Mouse (Mus musculus) E14TG2a.4 (cell line): Measurements from ENCODE around the gene Mvk.

Source experiments
- H3K27me3 ChIP-seq: 2 replicates; pipeline ENCODE4 v1.6.1; 2014; ENCODE audit warnings: low read length, control low read depth; ENCODE audit not compliant: insufficient read depth
- H3K36me3 ChIP-seq: 2 replicates; pipeline ENCODE4 v1.6.1; 2014; ENCODE audit warnings: low read length, control low read depth; ENCODE audit not compliant: insufficient read depth
- H3K4me1 ChIP-seq: replicated peaks from 2 replicates; pipeline ENCODE4 v1.6.1; 2014; ENCODE audit warnings: low read depth, low read length, control low read depth
- H3K4me3 ChIP-seq: replicated peaks from 2 replicates; pipeline ENCODE4 v1.5.1; 2014; ENCODE audit warnings: mild to moderate bottlenecking, low read length
- H3K9me3 ChIP-seq: 2 replicates; pipeline ENCODE4 v1.6.1; 2014; ENCODE audit warnings: low read length, control low read depth
- CTCF ChIP-seq: conservative IDR thresholded peaks from 2 replicates; pipeline ENCODE4 v1.5.1; 2014; ENCODE audit warnings: low read length
- NANOG ChIP-seq: IDR thresholded peaks from 2 replicates; pipeline ENCODE4 v1.6.1; 2014; ENCODE audit warnings: borderline replicate concordance, low read length, mixed read lengths
- POU5F1 ChIP-seq: IDR thresholded peaks from 2 replicates; pipeline ENCODE4 v1.6.1; 2014; ENCODE audit warnings: low read length, borderline replicate concordance

Gene Mvk

GRCm38 (mm10) chr5:114434359-114434758, 9.7 kb upstream of the Mvk start:
- H3K36me3 ChIP-seq = peaks cover 75% of the 10 kb centered on the region

GRCm38 (mm10) chr5:114435588-114435987, 8.5 kb upstream of the Mvk start:
- Histone ChIP-seq H3K36me3 (peaks cover 72% of the 10 kb centered on the region), H3K27me3 (no peaks in the 10 kb centered on the region), H3K4me3 (no peak overlapping the region), H3K4me1 (peaks cover 34% of the 10 kb centered on the region), H3K9me3 (no peaks in the 10 kb centered on the region)
- TF ChIP-seq POU5F1 (no peak), NANOG (no peak), CTCF (no peak)

More at GRCm38 (mm10) chr5:114434359-114434758, 9.7 kb upstream of the Mvk start:
- Histone ChIP-seq H3K27me3 (no peaks in the 10 kb centered on the region), H3K9me3 (no peaks in the 10 kb centered on the region), H3K4me3 (no peak overlapping the region), H3K4me1 (peaks cover 34% of the 10 kb centered on the region)
- no peak for TF ChIP-seq NANOG
- TF ChIP-seq POU5F1 = no peak
- no peak for TF ChIP-seq CTCF

- H3K4me3 ChIP-seq = peak overlapping the region; percentile 95
- no peaks in the 10 kb centered on the region for H3K27me3 ChIP-seq
- no peaks in the 10 kb centered on the region for H3K9me3 ChIP-seq
- H3K4me1 ChIP-seq = peaks cover 31% of the 10 kb centered on the region
- TF ChIP-seq NANOG (no peak), POU5F1 (no peak), CTCF (no peak)
- H3K36me3 ChIP-seq = peaks cover 40% of the 10 kb centered on the region
Measured at GRCm38 (mm10) chr5:114444368-114444692, 261 bp downstream of the Mvk start.

- no peak overlapping the region for H3K4me3 ChIP-seq
- no peaks in the 10 kb centered on the region for H3K9me3 ChIP-seq
- no peak for TF ChIP-seq NANOG
- no peak for TF ChIP-seq POU5F1
- TF ChIP-seq CTCF = no peak
- peaks cover 25% of the 10 kb centered on the region for H3K4me1 ChIP-seq
- no peaks in the 10 kb centered on the region for H3K27me3 ChIP-seq
- peaks cover 82% of the 10 kb centered on the region for H3K36me3 ChIP-seq
Measured at GRCm38 (mm10) chr5:114449011-114449410, 4.9 kb downstream of the Mvk start.

GRCm38 (mm10) chr5:114456287-114456686, 12.2 kb downstream of the Mvk start:
- Histone ChIP-seq H3K4me1 (peaks cover 49% of the 10 kb centered on the region), H3K9me3 (no peaks in the 10 kb centered on the region), H3K36me3 (peaks cover 72% of the 10 kb centered on the region), H3K27me3 (no peaks in the 10 kb centered on the region), H3K4me3 (no peak overlapping the region)
- TF ChIP-seq NANOG = no peak
- no peak for TF ChIP-seq CTCF
- no peak for TF ChIP-seq POU5F1

GRCm38 (mm10) chr5:114456995-114457605, 13.0 kb downstream of the Mvk start:
- no peaks in the 10 kb centered on the region for H3K27me3 ChIP-seq
- H3K4me3 ChIP-seq = no peak overlapping the region
- H3K36me3 ChIP-seq = peaks cover 64% of the 10 kb centered on the region
- TF ChIP-seq NANOG (no peak), CTCF (no peak), POU5F1 (no peak)
- no peaks in the 10 kb centered on the region for H3K9me3 ChIP-seq
- H3K4me1 ChIP-seq = peaks cover 53% of the 10 kb centered on the region

- Histone ChIP-seq H3K4me3 (no peak overlapping the region), H3K27me3 (no peaks in the 10 kb centered on the region), H3K9me3 (no peaks in the 10 kb centered on the region), H3K4me1 (peaks cover 85% of the 10 kb centered on the region), H3K36me3 (peaks cover 27% of the 10 kb centered on the region)
- TF ChIP-seq CTCF = peak; percentile 74
- no peak for TF ChIP-seq POU5F1
Measured at GRCm38 (mm10) chr5:114461238-114461637, 17.2 kb downstream of the Mvk start.

- Histone ChIP-seq H3K36me3 (peaks cover 20% of the 10 kb centered on the region; the same call in 1 of the 2 replicates), H3K4me3 (0 out of 2 replicates have a peak overlapping the region, but pooled peaks have one; percentile 13), H3K27me3 (no peaks in the 10 kb centered on the region), H3K4me1 (peaks cover 84% of the 10 kb centered on the region), H3K9me3 (no peaks in the 10 kb centered on the region)
- TF ChIP-seq POU5F1 (no peak), NANOG (peak; percentile 92)
Measured at GRCm38 (mm10) chr5:114462067-114463040, 18.3 kb downstream of the Mvk start.
